Mouse (Mus musculus) forebrain, embryonic 10.5 days (tissue): Measurements from ENCODE around the gene Rnf141. TPM values are rescaled to one million over a fixed set of nuclear protein-coding genes. Genes with fewer than 3 reads are reported as not detected.

Experiments
- DNase-seq: peaks from one replicate; pipeline ENCODE4 v3.0.0-alpha.2; 2017; ENCODE audit warnings: low spot score; ENCODE audit errors: extremely low spot score
- H3K27ac ChIP-seq: fragments of 300-500 bp; sonication (generic); 2 replicates; pipeline ENCODE4 v1.5.1; 2016; ENCODE audit warnings: mild to moderate bottlenecking
- H3K27me3 ChIP-seq: fragments of 300-500 bp; sonication (generic); 2 replicates; pipeline ENCODE4 v1.6.1; 2016; ENCODE audit warnings: mild to moderate bottlenecking; ENCODE audit not compliant: poor library complexity, severe bottlenecking
- H3K36me3 ChIP-seq: fragments of 300-500 bp; sonication (generic); replicated peaks from 2 replicates; pipeline ENCODE4 v1.6.1; 2016; ENCODE audit warnings: mild to moderate bottlenecking, moderate library complexity
- H3K4me1 ChIP-seq: fragments of 300-500 bp; sonication (generic); 2 replicates; pipeline ENCODE4 v1.6.1; 2016
- H3K4me3 ChIP-seq: fragments of 300-500 bp; sonication (generic); 2 replicates; pipeline ENCODE4 v1.5.1; 2016; ENCODE audit warnings: mild to moderate bottlenecking, moderate library complexity
- H3K9me3 ChIP-seq: fragments of 300-500 bp; sonication (generic); 2 replicates; pipeline ENCODE4 v1.6.1; 2016; ENCODE audit warnings: mild to moderate bottlenecking, moderate library complexity
- WGBS: fragments of 180-500 bp; shearing (Covaris S2); methylation state at CpG from one replicate; pipeline ENCODE4 v1.1.7; 2016; 5-methylcytosine and 5-hydroxymethylcytosine counted together
- polyA plus RNA-seq: library from polyadenylated mRNA; unstranded; fragments of >200 nt; fragmentation: Nextera tagmentation; extraction: Ambion mirVana; gene quantifications from 2 replicates; pipeline ENCODE4 v1.2.1, GENCODE M21; 2016

The Rnf141 gene
- polyA plus RNA-seq, 1 experiment from 2014 or later: 25.0 TPM

DNA sequence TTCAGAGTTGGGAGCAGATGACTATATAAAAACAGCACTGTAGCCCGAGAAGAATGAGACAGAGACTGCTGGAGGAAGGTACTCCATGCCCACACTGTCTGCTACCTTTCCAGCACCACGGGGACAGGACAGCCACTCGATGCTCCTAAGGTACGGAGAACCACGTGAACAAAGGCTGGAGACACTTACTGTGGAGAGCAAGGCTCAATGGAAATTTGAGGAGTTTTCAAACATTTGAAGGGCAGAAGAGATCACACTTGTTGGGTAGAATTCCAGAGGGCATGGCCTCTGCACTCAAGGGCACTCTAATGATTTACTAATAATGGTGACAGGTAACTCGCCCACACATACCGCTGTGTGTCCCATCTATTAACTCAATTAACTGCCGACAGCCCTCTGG lies 21.2 kb downstream of the Rnf141 start:
- H3K36me3 ChIP-seq: peaks cover 52% of the 10 kb centered on the region
- no peak overlapping the region for H3K4me3 ChIP-seq
- DNase-seq: no peak
- no peaks in the 10 kb centered on the region for H3K27me3 ChIP-seq
- no peaks in the 10 kb centered on the region for H3K4me1 ChIP-seq
- no peaks in the 10 kb centered on the region for H3K9me3 ChIP-seq
- no peak overlapping the region for H3K27ac ChIP-seq
- WGBS: 85% methylated on average over 8 of the region's 8 CpGs

DNA sequence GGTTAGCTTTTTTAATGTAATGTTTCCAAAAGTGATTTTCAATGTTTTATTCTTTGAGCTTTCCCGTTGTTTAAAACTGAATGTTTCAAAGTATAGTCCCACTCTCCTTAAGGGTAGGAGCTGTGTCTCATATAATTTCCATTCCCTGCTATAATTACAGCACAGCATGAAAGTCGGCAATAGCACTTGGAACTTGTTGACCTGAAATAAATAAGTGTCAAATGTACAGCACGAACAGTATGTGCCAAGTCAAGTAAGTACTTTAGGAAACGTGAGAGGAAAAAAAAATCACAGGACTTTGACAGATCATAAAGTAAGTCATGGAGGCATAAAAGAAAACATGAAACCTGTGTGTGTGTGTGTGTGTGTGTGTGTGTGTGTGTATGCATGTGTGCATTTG lies 22.2 kb downstream of the Rnf141 start:
- DNase-seq: no peak
- Histone ChIP-seq H3K4me1 (no peaks in the 10 kb centered on the region), H3K9me3 (no peaks in the 10 kb centered on the region), H3K36me3 (peaks cover 47% of the 10 kb centered on the region), H3K27me3 (no peaks in the 10 kb centered on the region), H3K27ac (no peak overlapping the region), H3K4me3 (no peak overlapping the region)
- WGBS: 88% methylated on average over 4 of the region's 4 CpGs

GRCm38 (mm10) chr7:110821653-110822052 lies 22.6 kb downstream of the Rnf141 start:
- Histone ChIP-seq H3K9me3 (no peaks in the 10 kb centered on the region), H3K4me1 (no peaks in the 10 kb centered on the region), H3K27ac (no peak overlapping the region), H3K36me3 (peaks cover 44% of the 10 kb centered on the region), H3K4me3 (no peak overlapping the region), H3K27me3 (no peaks in the 10 kb centered on the region)
- WGBS: 93% methylated on average over 3 of the region's 3 CpGs
- no peak for DNase-seq

- 67% methylated on average over 5 of the region's 5 CpGs for WGBS
- Histone ChIP-seq H3K27ac (no peak overlapping the region), H3K36me3 (peaks cover 40% of the 10 kb centered on the region), H3K27me3 (no peaks in the 10 kb centered on the region), H3K4me3 (no peak overlapping the region), H3K4me1 (no peaks in the 10 kb centered on the region), H3K9me3 (no peaks in the 10 kb centered on the region)
- no peak for DNase-seq
Measured at GRCm38 (mm10) chr7:110821068-110821467, 23.2 kb downstream of the Rnf141 start.

- Histone ChIP-seq H3K4me1 (no peaks in the 10 kb centered on the region), H3K9me3 (no peaks in the 10 kb centered on the region), H3K4me3 (no peak overlapping the region), H3K27me3 (no peaks in the 10 kb centered on the region), H3K27ac (no peak overlapping the region), H3K36me3 (peaks cover 25% of the 10 kb centered on the region)
- WGBS: 88% methylated on average over 11 of the region's 11 CpGs
- DNase-seq: no peak
Measured at GRCm38 (mm10) chr7:110818787-110819350, 25.4 kb downstream of the Rnf141 start.

DNA sequence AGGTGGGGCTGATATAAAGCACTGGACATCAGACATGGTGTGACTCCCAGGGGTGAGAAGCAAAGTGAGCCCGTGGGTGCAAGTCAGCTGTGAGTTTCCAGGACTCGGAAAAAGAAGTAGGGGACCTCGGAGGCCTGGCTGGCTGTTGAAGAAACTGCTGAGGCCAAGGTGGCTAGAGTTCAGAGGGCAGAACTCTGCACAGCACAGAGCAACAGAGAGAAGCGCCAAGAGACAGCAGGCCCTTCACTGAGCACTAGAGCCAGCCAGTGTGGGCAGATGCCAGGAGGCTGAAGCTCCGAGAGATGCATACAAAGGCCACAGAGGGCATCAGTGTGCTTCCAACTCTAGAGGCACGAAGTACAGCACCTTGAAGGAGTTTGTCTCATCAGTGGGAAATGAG lies 26.1 kb downstream of the Rnf141 start:
- no peak overlapping the region for H3K27ac ChIP-seq
- H3K4me1 ChIP-seq: no peaks in the 10 kb centered on the region
- H3K9me3 ChIP-seq: no peaks in the 10 kb centered on the region
- peaks cover 19% of the 10 kb centered on the region for H3K36me3 ChIP-seq
- no peak overlapping the region for H3K4me3 ChIP-seq
- 90% methylated on average over 6 of the region's 6 CpGs for WGBS
- no peak for DNase-seq
- no peaks in the 10 kb centered on the region for H3K27me3 ChIP-seq

DNA sequence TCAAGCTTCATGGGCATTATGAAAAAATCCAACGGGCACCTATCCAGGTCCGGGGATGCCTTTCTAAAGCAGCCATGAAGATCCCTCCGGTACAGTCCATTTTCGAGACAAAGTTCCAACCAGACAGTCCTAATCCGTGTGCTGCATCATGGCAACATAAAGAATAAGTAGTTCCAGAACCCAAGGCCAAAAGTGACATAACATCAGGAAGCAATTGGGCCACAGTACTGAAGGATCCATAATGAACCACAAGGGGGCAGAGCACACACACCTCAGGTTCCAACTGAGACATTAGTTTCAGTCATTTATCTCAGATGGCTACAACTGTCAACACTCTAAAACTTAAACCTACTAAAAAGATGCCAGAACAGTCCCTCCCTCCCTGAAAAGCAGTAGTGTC lies 28.2 kb downstream of the Rnf141 start:
- WGBS: 76% methylated on average over 5 of the region's 5 CpGs
- no peak for DNase-seq
- no peaks in the 10 kb centered on the region for H3K4me1 ChIP-seq
- no peaks in the 10 kb centered on the region for H3K9me3 ChIP-seq
- no peaks in the 10 kb centered on the region for H3K27me3 ChIP-seq
- no peak overlapping the region for H3K27ac ChIP-seq
- no peak overlapping the region for H3K4me3 ChIP-seq
- H3K36me3 ChIP-seq: peaks cover 15% of the 10 kb centered on the region

DNA sequence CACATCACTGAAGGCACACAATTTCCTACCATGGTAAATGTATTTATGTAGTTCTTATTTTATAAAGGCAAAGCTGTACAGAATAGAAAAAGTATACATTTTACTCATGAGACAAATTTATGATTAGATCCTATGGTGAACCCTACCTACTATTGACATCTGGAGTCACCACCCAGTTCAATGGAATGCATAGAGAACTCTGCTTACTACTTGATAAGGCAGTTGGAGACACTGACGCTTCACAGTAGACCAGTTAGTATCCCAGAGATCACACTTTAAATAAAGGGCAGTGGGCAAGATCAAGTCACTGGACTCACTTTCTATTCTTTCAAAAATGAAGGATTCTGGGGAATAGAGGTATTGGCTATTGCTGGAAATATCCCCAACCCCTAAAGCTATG lies 30.3 kb downstream of the Rnf141 start:
- H3K27ac ChIP-seq: no peak overlapping the region
- H3K4me3 ChIP-seq: no peak overlapping the region
- WGBS: 89% methylated on average over 1 of the region's 1 CpGs
- no peak for DNase-seq
- H3K36me3 ChIP-seq: peaks cover 12% of the 10 kb centered on the region
- no peaks in the 10 kb centered on the region for H3K9me3 ChIP-seq
- no peaks in the 10 kb centered on the region for H3K27me3 ChIP-seq
- peaks cover 5% of the 10 kb centered on the region; the same call in 1 of the 2 replicates for H3K4me1 ChIP-seq

DNA sequence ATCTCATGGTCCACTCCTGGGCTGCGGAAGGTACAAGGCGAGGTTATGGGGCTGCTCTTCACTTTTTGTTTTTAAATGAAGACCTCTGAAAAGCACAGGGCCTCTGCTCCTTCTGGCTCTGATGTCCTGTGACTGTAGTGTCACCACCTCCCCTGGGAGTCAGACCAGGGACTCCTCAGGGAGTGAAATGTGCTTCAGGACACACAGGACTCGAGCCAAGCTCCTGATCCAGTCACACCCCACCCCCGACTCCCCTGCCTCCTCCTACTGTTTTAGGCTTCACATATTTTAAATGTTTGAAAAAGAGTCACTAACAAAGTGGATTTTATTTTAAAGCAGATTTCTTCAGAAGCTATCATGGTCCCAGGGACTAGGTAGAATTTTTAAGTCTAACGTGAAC lies 32.7 kb downstream of the Rnf141 start:
- no peaks in the 10 kb centered on the region for H3K27me3 ChIP-seq
- H3K4me1 ChIP-seq: peaks cover 5% of the 10 kb centered on the region; the same call in 1 of the 2 replicates
- H3K9me3 ChIP-seq: no peaks in the 10 kb centered on the region
- H3K36me3 ChIP-seq: peaks cover 12% of the 10 kb centered on the region
- DNase-seq: no peak
- WGBS: 88% methylated on average over 5 of the region's 5 CpGs
- H3K4me3 ChIP-seq: no peak overlapping the region
- no peak overlapping the region for H3K27ac ChIP-seq

GRCm38 (mm10) chr7:110810995-110811394 lies 33.3 kb downstream of the Rnf141 start:
- Histone ChIP-seq H3K9me3 (no peaks in the 10 kb centered on the region), H3K27me3 (no peaks in the 10 kb centered on the region), H3K36me3 (peaks cover 12% of the 10 kb centered on the region), H3K4me3 (no peak overlapping the region), H3K4me1 (peaks cover 5% of the 10 kb centered on the region; the same call in 1 of the 2 replicates), H3K27ac (no peak overlapping the region)
- no peak for DNase-seq
- WGBS: 88% methylated on average over 8 of the region's 8 CpGs

- Histone ChIP-seq H3K27ac (no peak overlapping the region), H3K36me3 (peaks cover 12% of the 10 kb centered on the region), H3K27me3 (no peaks in the 10 kb centered on the region), H3K4me1 (peaks cover 5% of the 10 kb centered on the region; the same call in 1 of the 2 replicates), H3K4me3 (no peak overlapping the region), H3K9me3 (no peaks in the 10 kb centered on the region)
- DNase-seq: no peak
- WGBS: 88% methylated on average over 18 of the region's 18 CpGs
Measured at GRCm38 (mm10) chr7:110809585-110810557, 34.4 kb downstream of the Rnf141 start.

- H3K27me3 ChIP-seq: no peaks in the 10 kb centered on the region
- H3K36me3 ChIP-seq: peaks cover 10% of the 10 kb centered on the region
- H3K4me1 ChIP-seq: peaks cover 5% of the 10 kb centered on the region; the same call in 1 of the 2 replicates
- DNase-seq: no peak
- 61% methylated on average over 3 of the region's 3 CpGs for WGBS
- H3K27ac ChIP-seq: no peak overlapping the region
- no peaks in the 10 kb centered on the region for H3K9me3 ChIP-seq
- H3K4me3 ChIP-seq: no peak overlapping the region
Measured at GRCm38 (mm10) chr7:110808962-110809361, 35.3 kb downstream of the Rnf141 start.

DNA sequence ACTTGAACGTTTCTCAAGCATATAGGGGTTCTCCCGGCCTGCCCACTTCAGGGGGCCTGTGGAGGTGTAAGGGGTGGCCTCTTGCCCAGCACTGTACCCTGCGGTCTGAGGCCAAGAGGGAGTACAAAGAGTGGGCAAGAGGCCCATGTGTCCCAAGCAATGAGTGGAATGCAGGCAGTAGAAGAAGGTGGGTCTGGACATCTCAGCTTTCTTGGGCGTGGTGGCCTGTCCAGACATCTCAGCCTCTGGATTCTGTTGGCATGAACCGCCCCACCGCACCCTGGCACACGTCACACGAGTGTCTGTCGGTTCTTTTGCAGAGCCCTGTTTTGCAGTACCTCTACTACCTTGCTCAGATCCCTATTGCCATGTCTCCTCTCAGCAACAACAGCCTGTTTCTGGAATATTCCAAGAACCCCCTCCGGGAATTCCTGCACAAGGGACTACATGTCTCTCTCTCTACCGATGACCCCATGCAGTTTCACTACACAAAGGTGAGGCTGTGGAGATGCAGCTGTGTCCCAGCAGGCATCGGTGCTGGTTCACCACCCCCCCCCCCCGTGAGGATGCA lies 36.7 kb downstream of the Rnf141 start:
- Histone ChIP-seq H3K27ac (no peak overlapping the region), H3K4me3 (no peak overlapping the region), H3K36me3 (peaks cover 3% of the 10 kb centered on the region), H3K27me3 (no peaks in the 10 kb centered on the region), H3K4me1 (peaks cover 5% of the 10 kb centered on the region; the same call in 1 of the 2 replicates), H3K9me3 (no peaks in the 10 kb centered on the region)
- no peak for DNase-seq
- 93% methylated on average over 13 of the region's 13 CpGs for WGBS
